Mouse (Mus musculus): ENCODE measurements at regions not wholly inside any gene's neighbourhood (a gene's known extent, or its start where the extent isn't known, plus 50 kb on each side); places are given as distances from the start of the nearest gene placed in this dataset.

DNA sequence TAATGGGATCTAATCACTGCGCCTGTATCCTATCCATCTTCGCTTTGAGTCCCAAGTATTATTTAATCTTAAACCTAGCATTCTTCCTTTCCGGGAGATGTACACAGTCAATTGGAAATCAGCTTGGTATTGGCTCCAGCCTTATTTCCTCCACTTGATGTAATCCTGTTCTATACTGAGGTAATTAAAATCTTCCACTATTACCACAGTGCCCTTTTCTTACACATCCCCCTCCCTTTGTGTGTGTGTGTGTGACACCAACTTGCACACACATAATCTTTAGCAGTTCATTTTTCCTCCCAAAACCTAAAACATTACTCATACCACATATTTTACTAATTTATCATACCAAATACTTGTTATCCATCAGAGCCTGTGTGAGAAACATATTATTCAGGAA, 90.3 kb upstream of the Cxxc4 start:
- no peak overlapping the region for H3K27ac ChIP-seq (replicated peaks; ENCODE audit: low read depth, low read length)
- no peaks in the 10 kb centered on the region for H3K9me3 ChIP-seq (ENCODE audit: control insufficient read depth, low read length)
- ATAC-seq (ENCODE audit: low read depth) (no peak; the same call in 1 of the 2 replicates), DNase-seq (ENCODE audit: low spot score) (no peak)
- H3K4me1 ChIP-seq (ENCODE audit: control insufficient read depth, insufficient read depth, low read length) = peaks cover 13% of the 10 kb centered on the region
- H3K9ac ChIP-seq (ENCODE audit: low read depth, low read length) = no peak overlapping the region
- H3K4me2 ChIP-seq (ENCODE audit: low read depth, low read length) = no peak overlapping the region
- WGBS = 82% methylated on average over 3 of the region's 3 CpGs
- no peaks in the 10 kb centered on the region for H3K36me3 ChIP-seq (ENCODE audit: control insufficient read depth, insufficient read depth, low read length)
- H3K4me3 ChIP-seq (ENCODE audit: low read depth, low read length) = no peak overlapping the region
- no peaks in the 10 kb centered on the region for H3K27me3 ChIP-seq (replicated peaks; ENCODE audit: control insufficient read depth, insufficient read depth, low read length)

DNA sequence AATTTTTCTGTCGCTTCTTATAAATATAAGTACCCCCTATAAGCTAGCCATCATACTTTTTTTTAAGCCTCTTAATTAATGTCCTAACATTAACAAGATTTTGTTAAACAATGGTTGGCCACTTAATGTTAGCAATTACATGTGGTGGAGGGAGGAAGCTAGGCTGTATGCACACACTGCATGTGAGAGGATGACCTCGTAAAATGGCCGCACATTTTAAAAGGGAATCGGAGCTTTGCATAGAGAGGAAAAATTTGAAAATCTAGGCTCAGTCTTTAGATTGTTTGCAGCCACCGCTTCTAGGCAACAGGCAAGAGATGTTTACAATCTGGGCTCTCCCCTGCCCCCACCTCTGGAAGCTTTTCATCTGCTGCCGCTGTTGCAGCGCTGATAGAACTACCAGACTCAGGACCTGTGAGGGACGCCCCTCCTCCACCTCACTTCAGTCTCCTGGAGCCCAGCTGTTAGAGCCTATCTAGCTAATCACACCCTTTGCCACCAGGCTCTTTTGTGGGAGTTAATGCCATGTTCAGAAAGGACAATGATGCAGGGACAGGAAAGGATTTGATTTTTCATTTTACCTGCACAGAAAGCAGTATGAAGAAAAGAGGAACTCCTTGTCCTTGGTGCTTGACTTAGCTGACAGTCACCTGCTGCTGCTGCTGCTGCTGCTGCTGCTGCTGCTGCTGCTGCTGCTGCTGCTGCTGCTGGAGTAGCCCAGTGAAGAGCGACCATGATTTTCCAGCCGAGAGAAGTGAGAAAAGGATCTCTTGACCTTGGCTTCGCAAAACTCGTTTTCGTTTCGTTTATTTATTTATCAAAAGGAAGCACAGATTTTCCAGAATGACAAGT, 89.7 kb upstream of the Cxxc4 start:
- no peaks in the 10 kb centered on the region for H3K27me3 ChIP-seq (replicated peaks; ENCODE audit: control insufficient read depth, insufficient read depth, low read length)
- DNase-seq (ENCODE audit: low spot score) (peak; percentile 76), ATAC-seq (ENCODE audit: low read depth) (peak; percentile 91)
- WGBS = 15% methylated on average over 14 of the region's 14 CpGs
- H3K36me3 ChIP-seq (ENCODE audit: control insufficient read depth, insufficient read depth, low read length) = no peaks in the 10 kb centered on the region
- H3K4me1 ChIP-seq (ENCODE audit: control insufficient read depth, insufficient read depth, low read length) = peaks cover 13% of the 10 kb centered on the region
- peak overlapping the region; percentile 22 for H3K4me3 ChIP-seq (ENCODE audit: low read depth, low read length)
- no peaks in the 10 kb centered on the region for H3K9me3 ChIP-seq (ENCODE audit: control insufficient read depth, low read length)
- no peak overlapping the region for H3K27ac ChIP-seq (replicated peaks; ENCODE audit: low read depth, low read length)
- H3K4me2 ChIP-seq (ENCODE audit: low read depth, low read length) = peak overlapping the region; percentile 48
- peak overlapping the region; percentile 45 for H3K9ac ChIP-seq (ENCODE audit: low read depth, low read length)

DNA sequence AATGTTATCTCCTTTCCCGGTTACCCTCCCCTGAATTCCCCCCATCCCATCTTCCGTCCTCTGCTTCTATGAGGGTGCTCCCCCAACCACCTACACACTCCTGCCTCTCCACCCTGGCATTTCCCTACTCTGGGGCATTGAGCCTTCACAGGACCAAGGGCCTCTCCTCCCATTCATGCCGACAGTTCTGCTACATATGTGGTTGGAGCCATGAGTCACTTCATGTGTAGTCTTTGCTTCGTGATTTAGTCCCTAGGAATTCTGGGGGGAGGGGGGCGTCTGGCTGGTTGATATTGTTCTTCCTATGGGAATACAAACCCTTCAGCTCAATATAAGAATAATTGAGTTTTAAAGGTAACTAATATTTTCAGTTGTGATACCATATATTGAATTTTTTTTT, 74.0 kb upstream of the Cxxc4 start:
- H3K27ac ChIP-seq (replicated peaks; ENCODE audit: low read depth, low read length) = no peak overlapping the region
- H3K4me1 ChIP-seq (ENCODE audit: control insufficient read depth, insufficient read depth, low read length) = no peaks in the 10 kb centered on the region
- no peaks in the 10 kb centered on the region for H3K36me3 ChIP-seq (ENCODE audit: control insufficient read depth, insufficient read depth, low read length)
- WGBS = 79% methylated on average over 5 of the region's 5 CpGs
- no peak overlapping the region for H3K4me2 ChIP-seq (ENCODE audit: low read depth, low read length)
- no peak overlapping the region for H3K9ac ChIP-seq (ENCODE audit: low read depth, low read length)
- no peak for ATAC-seq (ENCODE audit: low read depth)
- no peak for DNase-seq (ENCODE audit: low spot score)
- no peaks in the 10 kb centered on the region for H3K27me3 ChIP-seq (replicated peaks; ENCODE audit: control insufficient read depth, insufficient read depth, low read length)
- no peak overlapping the region for H3K4me3 ChIP-seq (ENCODE audit: low read depth, low read length)
- peaks cover 4% of the 10 kb centered on the region; the same call in 1 of the 2 replicates for H3K9me3 ChIP-seq (ENCODE audit: control insufficient read depth, low read length)

DNA sequence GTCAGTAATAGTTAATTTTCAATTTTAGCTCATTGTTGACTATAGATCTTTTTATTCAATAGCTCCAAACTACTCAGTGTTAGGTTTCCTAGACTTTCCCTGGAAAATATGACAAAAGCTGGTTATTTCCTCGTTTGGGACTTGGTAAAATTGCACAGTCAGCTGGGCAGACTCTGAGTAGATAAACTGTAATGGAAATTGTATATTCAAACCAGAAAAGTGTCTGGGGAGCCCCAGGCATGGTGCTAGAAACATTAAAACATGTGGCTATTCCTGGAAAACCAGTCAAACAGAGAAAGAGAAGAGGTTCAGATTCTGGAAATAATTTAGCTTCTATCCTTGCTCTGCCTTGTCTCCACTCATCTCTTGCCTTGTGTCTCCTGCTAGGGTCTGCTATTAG, 66.4 kb upstream of the Cxxc4 start:
- DNase-seq (ENCODE audit: low spot score) (peak; percentile 52), ATAC-seq (ENCODE audit: low read depth) (no peak)
- WGBS = 25% methylated on average over 1 of the region's 1 CpGs
- no peak overlapping the region for H3K4me3 ChIP-seq (ENCODE audit: low read depth, low read length)
- H3K36me3 ChIP-seq (ENCODE audit: control insufficient read depth, insufficient read depth, low read length) = no peaks in the 10 kb centered on the region
- no peaks in the 10 kb centered on the region for H3K27me3 ChIP-seq (replicated peaks; ENCODE audit: control insufficient read depth, insufficient read depth, low read length)
- H3K27ac ChIP-seq (replicated peaks; ENCODE audit: low read depth, low read length) = no peak overlapping the region
- H3K9me3 ChIP-seq (ENCODE audit: control insufficient read depth, low read length) = peaks cover 4% of the 10 kb centered on the region; the same call in 1 of the 2 replicates
- H3K4me1 ChIP-seq (ENCODE audit: control insufficient read depth, insufficient read depth, low read length) = no peaks in the 10 kb centered on the region
- H3K4me2 ChIP-seq (ENCODE audit: low read depth, low read length) = no peak overlapping the region
- no peak overlapping the region for H3K9ac ChIP-seq (ENCODE audit: low read depth, low read length)

DNA sequence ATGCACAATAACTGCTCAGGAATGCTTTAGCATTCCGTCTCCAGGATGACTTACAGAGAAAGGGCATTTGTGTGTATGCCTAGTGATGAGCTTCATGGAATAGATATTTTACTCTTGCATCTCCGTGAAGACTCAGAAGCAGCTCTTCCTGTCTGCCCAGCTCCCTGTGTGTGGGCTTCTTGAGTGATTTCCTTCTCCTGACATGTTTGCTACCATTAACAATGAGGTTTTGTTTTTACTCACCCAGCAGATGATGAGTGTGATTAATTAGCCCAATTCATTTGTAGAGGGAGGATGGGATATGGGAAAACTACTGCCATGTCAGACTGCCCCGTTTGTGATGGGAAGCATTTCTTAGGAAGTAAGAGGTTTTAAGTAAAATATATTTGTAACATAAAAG, 63.9 kb upstream of the Cxxc4 start:
- H3K4me2 ChIP-seq (ENCODE audit: low read depth, low read length) = no peak overlapping the region
- H3K27me3 ChIP-seq (replicated peaks; ENCODE audit: control insufficient read depth, insufficient read depth, low read length) = no peaks in the 10 kb centered on the region
- no peak overlapping the region for H3K27ac ChIP-seq (replicated peaks; ENCODE audit: low read depth, low read length)
- no peak for DNase-seq (ENCODE audit: low spot score)
- 25% methylated on average over 3 of the region's 3 CpGs for WGBS
- no peak overlapping the region for H3K4me3 ChIP-seq (ENCODE audit: low read depth, low read length)
- H3K9ac ChIP-seq (ENCODE audit: low read depth, low read length) = no peak overlapping the region
- no peaks in the 10 kb centered on the region for H3K9me3 ChIP-seq (ENCODE audit: control insufficient read depth, low read length)
- H3K4me1 ChIP-seq (ENCODE audit: control insufficient read depth, insufficient read depth, low read length) = no peaks in the 10 kb centered on the region
- ATAC-seq (ENCODE audit: low read depth) = no peak
- H3K36me3 ChIP-seq (ENCODE audit: control insufficient read depth, insufficient read depth, low read length) = no peaks in the 10 kb centered on the region

DNA sequence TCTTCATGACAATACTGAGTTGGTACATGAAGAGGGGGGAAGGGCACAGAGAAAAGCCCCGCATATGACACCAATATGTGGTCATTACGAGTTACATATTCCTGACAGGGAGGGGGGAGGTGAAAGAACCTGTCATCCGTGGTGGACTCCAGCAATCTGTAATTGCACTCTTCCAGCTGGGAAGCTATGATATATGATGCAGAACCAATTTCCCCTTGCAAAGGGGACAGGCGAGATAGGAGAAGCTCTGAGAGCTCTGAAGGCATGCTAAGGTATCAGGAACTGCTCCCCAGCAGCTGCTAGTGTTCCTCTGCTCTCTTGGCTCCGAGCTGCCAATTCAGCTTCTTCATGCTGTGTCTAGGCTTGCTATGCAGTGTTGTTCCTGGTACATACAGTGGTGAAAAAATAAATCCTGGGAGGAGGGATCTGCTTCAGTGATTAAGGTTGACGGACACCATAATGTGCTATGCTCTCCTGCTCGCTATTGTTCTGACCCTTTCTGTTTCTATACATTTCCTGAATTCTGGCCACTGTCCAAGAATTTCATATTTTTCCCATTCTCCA, 57.7 kb upstream of the Cxxc4 start:
- no peak overlapping the region for H3K4me3 ChIP-seq (ENCODE audit: low read depth, low read length)
- H3K9me3 ChIP-seq (ENCODE audit: control insufficient read depth, low read length) = no peaks in the 10 kb centered on the region
- no peaks in the 10 kb centered on the region for H3K27me3 ChIP-seq (replicated peaks; ENCODE audit: control insufficient read depth, insufficient read depth, low read length)
- H3K4me2 ChIP-seq (ENCODE audit: low read depth, low read length) = no peak overlapping the region
- no peak overlapping the region for H3K27ac ChIP-seq (replicated peaks; ENCODE audit: low read depth, low read length)
- no peaks in the 10 kb centered on the region for H3K36me3 ChIP-seq (ENCODE audit: control insufficient read depth, insufficient read depth, low read length)
- ATAC-seq (ENCODE audit: low read depth) = no peak
- peak; percentile 15 for DNase-seq (ENCODE audit: low spot score)
- 34% methylated on average over 7 of the region's 7 CpGs for WGBS
- 0 out of 2 replicates have a peak, but pooled peaks cover 4% of the 10 kb centered on the region for H3K4me1 ChIP-seq (ENCODE audit: control insufficient read depth, insufficient read depth, low read length)
- H3K9ac ChIP-seq (ENCODE audit: low read depth, low read length) = no peak overlapping the region

DNA sequence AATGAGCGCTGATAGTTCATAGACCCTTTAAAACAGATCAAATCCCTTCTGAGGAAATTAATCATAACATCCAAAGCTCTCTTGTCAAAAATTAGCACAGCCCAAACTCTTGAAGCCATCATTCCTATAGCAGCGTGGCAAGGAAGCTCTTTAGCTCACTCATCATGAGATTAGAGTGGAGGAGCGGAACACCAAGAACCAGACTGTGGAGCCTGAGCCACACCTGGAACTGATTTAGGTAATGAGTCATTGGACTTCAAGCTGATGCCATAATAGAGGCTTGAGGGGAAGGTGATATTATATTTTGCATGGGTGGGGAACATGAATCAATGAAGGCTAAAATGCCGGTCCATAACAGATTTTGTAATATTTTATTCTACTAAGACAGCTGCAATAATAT, 52.2 kb upstream of the Cxxc4 start:
- Histone ChIP-seq H3K27me3 (replicated peaks; ENCODE audit: control insufficient read depth, insufficient read depth, low read length) (no peaks in the 10 kb centered on the region), H3K9me3 (ENCODE audit: control insufficient read depth, low read length) (no peaks in the 10 kb centered on the region), H3K9ac (ENCODE audit: low read depth, low read length) (no peak overlapping the region), H3K4me1 (ENCODE audit: control insufficient read depth, insufficient read depth, low read length) (no peaks in the 10 kb centered on the region), H3K27ac (replicated peaks; ENCODE audit: low read depth, low read length) (no peak overlapping the region), H3K36me3 (ENCODE audit: control insufficient read depth, insufficient read depth, low read length) (no peaks in the 10 kb centered on the region), H3K4me2 (ENCODE audit: low read depth, low read length) (no peak overlapping the region), H3K4me3 (ENCODE audit: low read depth, low read length) (no peak overlapping the region)
- ATAC-seq (ENCODE audit: low read depth) = no peak
- WGBS = 44% methylated on average over 4 of the region's 4 CpGs
- peak; percentile 52 for DNase-seq (ENCODE audit: low spot score)
